Mouse (Mus musculus) embryo, embryonic 10.5 days (tissue): Measurements from ENCODE around the gene Zfp87.

Source experiments
- DNase-seq: peaks from one replicate; pipeline ENCODE4 v3.0.0-alpha.2; 2015; ENCODE audit warnings: low spot score

The Zfp87 gene

GRCm38 (mm10) chr13:67525753-67526410, at the start of gene Zfp87, which contains the start of gene Gm26965:
TSS of gene Zfp87 (minus strand) at chr13:67526177.
TSS of gene Gm26965 (minus strand) at chr13:67526151.
- peak; percentile 97 for DNase-seq

GRCm38 (mm10) chr13:67572591-67573189, 46.7 kb upstream of the Zfp87 start:
- no peak for DNase-seq

GRCm38 (mm10) chr13:67553730-67554129, 27.8 kb upstream of the Zfp87 start, which contains the start of gene Zfp748:
TSS of gene Zfp748 (minus strand) at chr13:67553830.
- no peak for DNase-seq

GRCm38 (mm10) chr13:67552505-67553346, 26.7 kb upstream of the Zfp87 start:
- peak; percentile 95 for DNase-seq

GRCm38 (mm10) chr13:67545941-67546340, 20.0 kb upstream of the Zfp87 start:
- no peak for DNase-seq

- no peak for DNase-seq
Observed at GRCm38 (mm10) chr13:67527049-67527730, 1.2 kb upstream of the Zfp87 start.

- no peak for DNase-seq
Observed at GRCm38 (mm10) chr13:67500908-67501307, 25.1 kb downstream of the Zfp87 start.

GRCm38 (mm10) chr13:67500084-67500719, 25.8 kb downstream of the Zfp87 start, which contains the start of gene Zfp58:
TSS of gene Zfp58 (minus strand) at chr13:67500555.
- DNase-seq: peak; percentile 95

GRCm38 (mm10) chr13:67495631-67496030, 30.3 kb downstream of the Zfp87 start:
- no peak for DNase-seq

GRCm38 (mm10) chr13:67484424-67484811, 41.6 kb downstream of the Zfp87 start:
- DNase-seq: no peak

GRCm38 (mm10) chr13:67483625-67484423, 42.2 kb downstream of the Zfp87 start, which contains the start of gene Zfp874b:
TSS of gene Zfp874b (minus strand) at chr13:67484258.
- DNase-seq: peak; percentile 94

GRCm38 (mm10) chr13:67481528-67481927, 44.4 kb downstream of the Zfp87 start:
- no peak for DNase-seq

GRCm38 (mm10) chr13:67469274-67469673, 56.7 kb downstream of the Zfp87 start:
- DNase-seq: no peak
